Mouse (Mus musculus): Measurements from ENCODE around the gene Reep6. TPM values are rescaled to one million over a fixed set of nuclear protein-coding genes. Genes with fewer than 3 reads are reported as not detected.

The Reep6 gene
- polyA plus RNA-seq, 1 experiment from 2014 or later, result 11.7 TPM

DNA sequence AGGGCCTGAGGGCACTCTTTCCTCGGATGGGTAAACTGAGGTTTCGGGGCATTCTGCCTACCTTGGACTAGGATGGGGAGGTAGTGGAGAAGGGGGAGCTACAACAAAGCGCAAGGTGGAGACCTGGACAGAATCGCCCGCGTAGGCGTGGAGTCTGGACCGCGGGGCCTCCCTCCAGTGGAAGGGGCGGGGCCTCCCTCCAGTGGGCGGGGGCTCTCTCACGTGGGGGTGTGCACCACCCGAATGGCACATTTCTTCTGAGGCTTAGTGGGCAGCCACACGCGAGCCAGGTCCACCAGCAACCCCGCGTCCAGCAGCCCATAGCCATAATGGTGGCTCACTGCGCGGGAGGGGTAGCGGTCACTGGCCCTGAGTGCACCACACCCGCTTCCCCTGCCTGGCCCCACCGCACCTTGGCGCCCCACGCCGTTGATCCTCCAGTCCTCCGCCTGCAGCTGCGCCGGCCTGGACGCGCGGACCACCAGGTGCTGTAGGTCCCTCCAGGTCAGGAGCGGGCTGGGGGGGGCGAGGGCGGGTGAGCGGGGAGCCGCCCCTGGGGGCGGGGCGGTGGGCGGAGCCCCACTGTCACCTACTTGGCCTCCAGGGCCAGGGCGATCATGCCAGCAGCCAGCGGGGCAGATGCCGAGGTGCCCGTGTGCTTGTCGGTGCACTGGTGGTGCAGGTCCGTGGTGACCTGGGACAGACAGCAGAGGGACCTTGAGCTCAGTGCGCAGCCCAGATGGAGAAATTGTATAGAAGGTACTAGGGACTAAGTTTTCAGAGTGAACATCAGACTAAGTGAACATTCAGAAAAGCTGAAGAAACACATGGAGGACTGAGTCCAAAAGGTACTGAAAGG, 6.3 kb upstream of the Reep6 start:
- H3K4me2 ChIP-seq (ENCODE audit: low read length), result peak overlapping the region; percentile 95
- H3K9ac ChIP-seq (ENCODE audit: low read depth, low read length), result peak overlapping the region; percentile 63
- H3K27ac ChIP-seq, result peak overlapping the region; percentile 43; the same call in 1 of the 2 replicates
- peak; percentile 33 for DNase-seq (ENCODE audit: low spot score)
- no peaks in the 10 kb centered on the region for H3K36me3 ChIP-seq (ENCODE audit: insufficient read depth, low read length)
- peak; percentile 38 for ATAC-seq (replicated peaks; ENCODE audit: low FRiP score, low read depth)
- no peaks in the 10 kb centered on the region for H3K27me3 ChIP-seq (ENCODE audit: insufficient read depth, low read length)
- peaks cover 20% of the 10 kb centered on the region for H3K4me1 ChIP-seq (replicated peaks; ENCODE audit: insufficient read depth, low read length)
- no peak for TF ChIP-seq CTCF (IDR thresholded peaks at IDR 0.05; ENCODE audit: low read depth)
- peak overlapping the region; percentile 56 for H3K4me3 ChIP-seq (replicated peaks; ENCODE audit: low read depth, low read length)
- no peaks in the 10 kb centered on the region for H3K9me3 ChIP-seq (replicated peaks; ENCODE audit: low read length)
- WGBS, result under 1% methylated on average over 44 of the region's 46 CpGs

DNA sequence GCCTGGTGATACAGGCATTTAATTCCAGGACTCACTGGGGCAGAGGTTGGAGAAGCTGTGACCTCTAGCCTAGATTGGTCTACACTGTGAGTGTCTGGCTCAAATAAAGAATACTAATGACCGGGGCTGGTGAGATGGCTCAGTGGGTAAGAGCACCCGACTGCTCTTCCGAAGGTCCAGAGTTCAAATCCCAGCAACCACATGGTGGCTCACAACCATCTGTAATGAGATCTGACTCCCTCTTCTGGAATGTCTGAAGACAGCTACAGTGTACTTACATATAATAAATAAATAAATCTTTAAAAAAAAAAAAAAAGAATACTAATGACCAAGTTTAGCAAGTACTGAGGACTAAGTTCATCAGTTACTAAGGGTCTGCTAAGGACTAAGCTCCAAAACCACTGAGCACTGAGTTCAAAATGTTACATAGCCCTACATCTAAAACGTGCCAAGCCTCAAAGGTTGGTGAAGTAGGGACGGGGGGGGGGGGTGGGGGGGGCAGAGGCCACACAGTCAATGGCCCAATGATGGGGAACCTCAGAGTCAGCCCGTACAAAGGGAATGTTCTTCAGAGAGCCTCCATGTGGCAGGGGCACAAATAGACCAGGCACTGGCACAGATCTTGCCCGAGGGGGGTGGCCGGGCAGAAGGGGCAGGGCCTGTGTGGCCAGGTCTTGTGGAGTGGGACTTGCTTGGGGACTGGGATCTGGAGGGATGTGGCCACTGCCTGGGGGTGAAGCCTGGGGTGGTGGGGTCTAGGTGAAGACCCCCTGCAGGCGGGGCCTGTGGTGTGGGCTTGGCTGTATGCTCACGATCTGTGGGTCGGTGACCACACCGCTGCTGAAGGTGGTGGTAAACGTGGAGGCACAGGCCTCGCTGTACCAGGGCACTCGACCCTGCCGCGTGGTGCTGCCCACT, 5.4 kb upstream of the Reep6 start:
- DNase-seq (ENCODE audit: low spot score) (no peak), ATAC-seq (replicated peaks; ENCODE audit: low FRiP score, low read depth) (no peak)
- Histone ChIP-seq H3K4me1 (replicated peaks; ENCODE audit: insufficient read depth, low read length) (peaks cover 16% of the 10 kb centered on the region), H3K36me3 (ENCODE audit: insufficient read depth, low read length) (no peaks in the 10 kb centered on the region), H3K9ac (ENCODE audit: low read depth, low read length) (peak overlapping the region; percentile 63; the same call in 1 of the 2 replicates), H3K9me3 (replicated peaks; ENCODE audit: low read length) (no peaks in the 10 kb centered on the region), H3K4me2 (ENCODE audit: low read length) (peak overlapping the region; percentile 95), H3K4me3 (replicated peaks; ENCODE audit: low read depth, low read length) (no peak overlapping the region), H3K27me3 (ENCODE audit: insufficient read depth, low read length) (no peaks in the 10 kb centered on the region), H3K27ac (peak overlapping the region; percentile 43; the same call in 1 of the 2 replicates)
- WGBS, result 78% methylated on average over 17 of the region's 17 CpGs
- no peak for TF ChIP-seq CTCF (IDR thresholded peaks at IDR 0.05; ENCODE audit: low read depth)

DNA sequence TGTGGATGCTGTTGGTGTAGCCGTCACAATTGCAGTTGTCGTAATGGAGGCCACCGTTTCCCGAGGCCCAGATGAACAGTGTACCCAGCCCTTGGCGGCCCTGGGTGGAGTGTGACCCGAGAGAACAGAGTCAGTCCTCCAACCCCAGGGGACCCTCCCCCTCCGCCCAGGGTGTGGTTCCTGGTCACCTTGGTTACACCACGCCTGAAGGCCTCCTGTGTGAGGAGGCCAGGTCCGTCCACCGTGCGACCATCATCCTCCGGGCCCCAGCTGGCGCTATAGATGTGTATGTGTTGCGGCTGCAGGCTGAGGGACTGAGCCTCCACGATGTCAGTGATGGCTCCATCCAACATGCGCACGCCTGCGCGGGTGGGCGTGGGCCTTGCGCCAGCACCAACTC, 4.7 kb upstream of the Reep6 start:
- no peak for DNase-seq (ENCODE audit: low spot score)
- Histone ChIP-seq H3K36me3 (ENCODE audit: insufficient read depth, low read length) (no peaks in the 10 kb centered on the region), H3K4me2 (ENCODE audit: low read length) (no peak overlapping the region), H3K27me3 (ENCODE audit: insufficient read depth, low read length) (no peaks in the 10 kb centered on the region), H3K9ac (ENCODE audit: low read depth, low read length) (no peak overlapping the region), H3K9me3 (replicated peaks; ENCODE audit: low read length) (no peaks in the 10 kb centered on the region), H3K4me3 (replicated peaks; ENCODE audit: low read depth, low read length) (no peak overlapping the region), H3K27ac (no peak overlapping the region), H3K4me1 (replicated peaks; ENCODE audit: insufficient read depth, low read length) (peaks cover 13% of the 10 kb centered on the region; the same call in 1 of the 2 replicates)
- ATAC-seq (replicated peaks; ENCODE audit: low FRiP score, low read depth), result no peak
- TF ChIP-seq CTCF (IDR thresholded peaks at IDR 0.05; ENCODE audit: low read depth), result no peak
- WGBS, result 81% methylated on average over 21 of the region's 21 CpGs

DNA sequence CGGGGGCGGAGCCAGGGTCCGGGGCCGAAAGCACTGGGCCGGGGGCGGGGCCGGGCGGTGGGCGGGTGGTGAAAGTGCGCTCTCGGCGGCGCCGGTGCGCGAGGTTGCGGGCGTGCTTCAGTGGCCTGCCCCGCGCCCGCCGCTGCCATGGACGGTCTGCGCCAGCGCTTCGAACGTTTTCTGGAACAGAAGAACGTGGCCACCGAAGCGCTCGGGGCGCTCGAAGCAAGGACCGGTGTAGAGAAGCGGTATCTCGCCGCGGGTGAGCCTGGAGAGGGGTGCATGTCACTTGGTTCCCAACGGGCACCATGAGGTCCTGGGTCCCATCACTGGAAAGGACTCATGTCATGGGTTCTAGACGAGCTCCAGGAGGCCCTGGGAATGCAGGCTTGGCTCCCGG, 331 bp downstream of the Reep6 start:
- 1% methylated on average over 41 of the region's 41 CpGs for WGBS
- Histone ChIP-seq H3K27me3 (ENCODE audit: insufficient read depth, low read length) (no peaks in the 10 kb centered on the region), H3K9ac (ENCODE audit: low read depth, low read length) (peak overlapping the region; percentile 46; the same call in 1 of the 2 replicates), H3K9me3 (replicated peaks; ENCODE audit: low read length) (no peaks in the 10 kb centered on the region), H3K27ac (no peak overlapping the region), H3K4me2 (ENCODE audit: low read length) (peak overlapping the region; percentile 81), H3K36me3 (ENCODE audit: insufficient read depth, low read length) (no peaks in the 10 kb centered on the region), H3K4me1 (replicated peaks; ENCODE audit: insufficient read depth, low read length) (peaks cover 12% of the 10 kb centered on the region), H3K4me3 (replicated peaks; ENCODE audit: low read depth, low read length) (peak overlapping the region; percentile 32)
- no peak for DNase-seq (ENCODE audit: low spot score)
- TF ChIP-seq CTCF (IDR thresholded peaks at IDR 0.05; ENCODE audit: low read depth), result no peak
- no peak for ATAC-seq (replicated peaks; ENCODE audit: low FRiP score, low read depth)

DNA sequence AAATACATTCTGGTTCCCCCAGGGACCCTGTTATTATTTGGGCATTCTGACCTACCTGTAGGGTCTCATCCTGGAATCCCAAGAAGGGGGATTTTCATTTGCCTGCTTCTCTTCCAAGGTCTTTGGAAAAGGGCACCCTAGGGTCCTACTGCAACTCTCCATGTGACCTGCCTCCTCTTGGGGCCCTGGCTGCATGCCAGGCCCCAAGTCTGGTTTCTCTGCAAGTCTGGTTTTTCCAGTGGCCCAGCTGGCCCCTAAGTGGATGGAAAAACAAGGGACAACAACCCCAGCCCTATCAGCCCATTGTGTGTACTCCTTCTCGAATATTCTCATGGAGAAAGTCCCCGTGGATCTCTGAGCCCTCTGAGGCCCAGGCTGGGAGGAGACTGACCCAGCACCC, 1.1 kb downstream of the Reep6 start:
- no peak overlapping the region for H3K4me2 ChIP-seq (ENCODE audit: low read length)
- ATAC-seq (replicated peaks; ENCODE audit: low FRiP score, low read depth), result no peak
- H3K27me3 ChIP-seq (ENCODE audit: insufficient read depth, low read length), result no peaks in the 10 kb centered on the region
- H3K9me3 ChIP-seq (replicated peaks; ENCODE audit: low read length), result no peaks in the 10 kb centered on the region
- 59% methylated on average over 2 of the region's 2 CpGs for WGBS
- TF ChIP-seq CTCF (IDR thresholded peaks at IDR 0.05; ENCODE audit: low read depth), result no peak
- H3K4me1 ChIP-seq (replicated peaks; ENCODE audit: insufficient read depth, low read length), result peaks cover 12% of the 10 kb centered on the region
- H3K36me3 ChIP-seq (ENCODE audit: insufficient read depth, low read length), result 0 out of 2 replicates have a peak, but pooled peaks cover under 1% of the 10 kb centered on the region
- no peak overlapping the region for H3K9ac ChIP-seq (ENCODE audit: low read depth, low read length)
- no peak overlapping the region for H3K27ac ChIP-seq
- no peak overlapping the region for H3K4me3 ChIP-seq (replicated peaks; ENCODE audit: low read depth, low read length)
- DNase-seq (ENCODE audit: low spot score), result no peak
